Comparison of ENCODE assay signal across 19 mouse cellular contexts in the genomic region with DNA sequence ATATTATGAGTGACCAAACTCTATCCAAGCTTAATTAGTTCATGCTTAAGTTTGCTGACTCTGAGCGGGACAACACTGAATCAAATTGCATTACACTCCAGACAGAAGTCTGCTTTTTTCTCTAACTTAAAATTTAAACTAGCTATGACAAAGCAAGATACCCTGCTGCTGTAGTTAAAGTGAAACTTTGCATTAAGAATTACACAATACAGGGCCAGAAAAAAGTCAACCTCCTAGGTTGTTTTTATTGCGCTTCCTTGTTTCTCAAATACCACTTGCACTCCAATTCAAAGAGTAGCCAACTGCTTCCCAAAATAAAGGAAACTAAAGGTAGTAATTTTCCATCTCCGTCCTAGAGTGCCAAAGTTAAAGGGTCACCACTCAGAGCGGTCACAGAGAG.
"Had no signal": no experiment of that assay in that cellular context is flagged by ENCODE, and none has a peak within 500 bp of the region (broad histone marks: within the 10 kb centered on the region; RNA-seq: fewer than 3 reads in every experiment).

No protein-coding gene starts in this region.

- H3K27ac ChIP-seq: midbrain, embryonic 10.5 days; midbrain, embryonic 12.5 days; neural tube, embryonic 13.5 days; neural tube, embryonic 15.5 days had no signal

- ATAC-seq: midbrain, embryonic 16.5 days had no signal

- H3K4me1 ChIP-seq: midbrain, embryonic 10.5 days; midbrain, embryonic 12.5 days; neural tube, embryonic 15.5 days had no signal

- H3K9me3 ChIP-seq: midbrain, embryonic 10.5 days; midbrain, embryonic 12.5 days; neural tube, embryonic 13.5 days; neural tube, embryonic 15.5 days had no signal

- H3K27me3 ChIP-seq: midbrain, embryonic 12.5 days; neural tube, embryonic 13.5 days; neural tube, embryonic 15.5 days had no signal

- H3K4me2 ChIP-seq: lung, embryonic 14.5 days; midbrain, embryonic 12.5 days; neural tube, embryonic 13.5 days; neural tube, embryonic 15.5 days had no signal

- H3K9ac ChIP-seq: lung, embryonic 14.5 days; midbrain, embryonic 12.5 days; neural tube, embryonic 13.5 days; neural tube, embryonic 15.5 days had no signal

- H3K36me3 ChIP-seq: midbrain, embryonic 10.5 days; midbrain, embryonic 12.5 days; neural tube, embryonic 13.5 days; neural tube, embryonic 15.5 days had no signal

- H3K4me3 ChIP-seq: midbrain, embryonic 10.5 days; midbrain, embryonic 12.5 days; myocyte; neural tube, embryonic 13.5 days; neural tube, embryonic 15.5 days had no signal

- DNase-seq: lung, adult 18-20 months; lung, postnatal 10 days; lung, postnatal 4 days; midbrain, embryonic 14.5 days; retina, postnatal 1 day; right cerebral cortex, adult 18-20 months; right cerebral cortex, postnatal 25 days; right cerebral cortex, postnatal 4 days; spleen, adult 18-20 months; thymus, adult 18-20 months; thymus, postnatal 14 days; thymus, postnatal 36 days had no signal
